Mouse (Mus musculus) heart, postnatal 36 days (tissue): Measurements from ENCODE around the gene Fam20b. TPM values are rescaled to one million over a fixed set of nuclear protein-coding genes. Genes with fewer than 3 reads are reported as not detected.
"Not testable (repeated sequence)": the region's sequence is repeated elsewhere in the genome, so short reads cannot be mapped to it uniquely, and the experiment has no call there.

Experiments
- DNase-seq, 2 experiments: peaks; one replicate each; pipeline ENCODE4 v3.0.0; 2021 to 2022
- intact Hi-C: fragments of 180-260 bp; cut with DNase I; formaldehyde crosslinking; loops from one replicate; pipeline ENCODE4 v1.15.1; 2025
- total RNA-seq, 2 experiments: library from RNA; stranded (reverse); gene quantifications; 2 replicates each; pipeline ENCODE4 v1.2.3; 2021

The Fam20b gene
- total RNA-seq, 2 experiments from 2014 or later, result 55.4 to 56.6 TPM

DNA sequence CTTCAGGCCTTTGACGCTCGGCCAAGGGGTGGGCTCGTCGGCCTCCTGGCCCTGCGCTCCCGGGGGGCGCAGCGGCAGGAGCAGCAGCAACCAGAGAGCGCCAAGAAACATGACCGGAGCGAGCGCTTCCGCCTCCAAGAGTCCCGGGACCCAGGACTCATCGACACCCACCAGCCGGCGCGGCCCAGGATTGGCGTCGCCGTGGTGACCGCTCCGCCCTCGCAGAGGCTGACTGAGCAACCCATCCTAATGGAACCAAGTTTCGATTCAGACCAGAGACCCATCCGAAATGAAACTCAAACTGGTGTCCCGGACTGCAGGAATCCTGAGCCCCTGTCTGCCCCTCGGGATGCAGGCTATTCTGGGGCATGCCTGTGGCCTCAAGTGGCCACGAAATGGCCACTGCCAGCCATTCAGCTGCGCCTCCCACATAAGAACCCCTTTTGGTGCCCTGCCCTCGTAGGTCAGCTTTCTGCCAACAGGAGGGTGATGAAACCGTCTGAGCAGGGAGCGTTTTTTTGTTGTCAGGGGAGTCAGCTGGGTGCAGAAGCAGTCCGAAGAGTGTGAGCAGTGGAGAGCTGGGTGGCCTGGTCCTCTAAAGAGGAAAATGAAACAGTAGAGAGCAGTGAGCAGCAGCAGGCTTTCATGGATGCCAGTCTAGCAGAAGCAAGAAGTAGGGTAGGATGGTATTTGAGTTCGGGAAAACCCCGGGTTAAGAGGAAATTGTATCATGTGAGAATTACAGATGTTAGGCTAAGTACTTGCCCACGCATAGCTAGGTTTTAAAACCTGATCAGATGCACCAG is 44.5 kb downstream of the Fam20b start, which contains the start of gene Tor3a:
Gene Tor3a (minus strand): TSS at position 162 of the 806 bp plus-strand sequence.
- intact Hi-C loops, result no loop called here
- peak; percentile 81 to 85 for DNase-seq

GRCm38 (mm10) chr1:156673476-156674194 is 45.3 kb downstream of the Fam20b start:
- intact Hi-C loops, result loop anchor here (2.0 kb wide), 2 partner anchors 17 to 45 kb away; partner anchors contain the start of gene Fam20b
- peak; percentile 44 to 58 for DNase-seq

DNA sequence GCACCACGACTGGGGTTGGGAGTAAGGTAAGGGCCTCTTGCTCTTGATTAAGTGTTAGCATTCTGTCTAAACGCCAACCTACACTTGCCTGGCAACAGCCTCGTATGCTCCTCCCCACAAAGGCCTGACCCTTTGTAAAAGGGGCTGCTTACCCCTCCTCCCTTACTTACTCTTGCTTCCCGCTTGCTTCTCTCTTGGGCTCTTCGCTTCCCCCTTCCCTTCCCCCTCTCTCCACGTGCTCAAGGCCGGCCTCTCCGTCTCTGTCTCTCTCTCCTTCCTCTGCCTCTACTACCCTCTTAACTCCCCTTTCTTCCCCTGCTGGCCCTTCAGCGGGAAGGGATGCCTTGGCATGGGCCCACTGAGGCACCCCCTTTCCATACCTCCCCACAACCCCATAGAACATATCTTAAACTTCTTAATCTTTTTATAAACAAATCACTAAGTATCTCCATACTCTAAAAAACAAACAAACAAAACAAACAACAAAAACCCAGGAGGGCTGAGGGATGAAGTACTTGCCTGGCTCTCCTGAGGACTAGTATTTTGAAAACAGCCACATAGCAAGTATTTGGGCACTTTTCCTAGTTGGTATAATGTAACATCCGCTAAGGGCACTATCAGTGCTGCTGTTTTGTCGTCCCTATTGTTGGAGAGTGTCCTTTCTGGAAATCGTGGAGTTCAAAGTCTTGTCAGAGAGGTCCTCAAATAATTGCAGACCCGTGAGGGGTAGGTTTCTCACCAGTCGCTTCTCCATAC is 46.0 kb downstream of the Fam20b start:
- intact Hi-C loops, result loop anchor here (2.0 kb wide), 2 partner anchors 16 to 46 kb away; partner anchors contain the start of gene Fam20b
- DNase-seq, result no peak

DNA sequence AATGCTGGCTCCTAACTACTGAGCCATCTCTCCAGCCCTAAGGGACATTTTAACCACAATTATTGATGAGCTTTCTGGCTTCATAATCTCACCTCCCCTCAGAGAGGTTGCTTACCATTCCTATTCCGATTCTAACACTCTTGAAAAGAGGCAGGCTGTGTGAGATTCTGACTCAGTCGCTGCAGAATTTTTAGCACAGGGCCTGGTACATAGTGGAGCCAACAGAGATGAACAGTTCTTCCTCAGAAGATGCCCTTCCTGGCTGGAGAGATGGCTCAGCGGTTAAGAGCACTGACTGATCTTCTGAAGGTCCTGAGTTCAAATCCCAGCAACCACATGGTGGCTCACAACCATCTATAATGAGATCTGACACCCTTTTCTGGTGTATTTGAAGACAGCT is 47.0 kb downstream of the Fam20b start:
- DNase-seq, result no peak
- intact Hi-C loops, result loop anchor here (2.0 kb wide), 2 partner anchors 15 to 47 kb away; partner anchors contain the start of gene Fam20b

GRCm38 (mm10) chr1:156669208-156669983 is 49.5 kb downstream of the Fam20b start:
- no peak for DNase-seq

GRCm38 (mm10) chr1:156668602-156669001 is 50.3 kb downstream of the Fam20b start:
- no peak for DNase-seq
- intact Hi-C loops, result no loop called here

More at GRCm38 (mm10) chr1:156669208-156669983, 49.5 kb downstream of the Fam20b start:
- intact Hi-C loops, result no loop called here

DNA sequence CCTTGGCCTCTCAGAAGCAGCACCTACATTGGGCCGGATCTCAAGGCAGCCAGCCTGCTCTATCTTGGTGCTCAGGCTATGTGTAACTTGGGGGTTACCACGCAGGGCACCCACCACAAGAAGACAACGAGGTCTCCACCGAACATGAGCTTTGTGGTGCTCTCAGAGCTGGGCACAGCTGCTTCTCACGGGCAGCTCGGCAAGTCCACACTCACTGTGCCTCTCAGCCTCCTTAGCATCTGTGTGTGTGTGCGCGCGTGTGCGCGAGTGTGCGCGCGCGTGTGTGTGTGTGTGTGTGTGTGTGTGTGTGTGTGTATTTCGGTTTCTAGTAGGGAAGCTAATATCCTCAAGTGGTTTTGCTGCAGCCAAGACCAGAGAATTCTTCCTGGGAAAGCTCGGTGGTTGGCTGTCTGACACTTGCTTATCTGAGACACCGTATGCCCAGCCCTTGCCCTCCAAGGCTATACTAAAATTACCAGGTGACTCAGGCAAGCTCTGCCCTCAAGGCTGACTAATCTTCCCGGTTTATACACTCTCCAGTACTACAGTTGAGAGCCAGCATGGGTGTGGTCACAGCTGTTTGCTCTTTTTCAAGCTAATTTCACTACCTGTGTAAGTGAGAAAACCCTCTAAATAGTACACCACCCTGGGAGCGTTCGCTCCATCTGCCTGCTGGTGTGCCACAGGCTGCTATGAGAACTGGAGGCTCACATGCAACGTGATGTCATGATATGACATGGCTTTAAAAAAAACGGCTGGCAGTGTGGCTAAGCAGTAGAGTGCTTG is 51.6 kb downstream of the Fam20b start:
- intact Hi-C loops, result no loop called here
- no peak for DNase-seq

GRCm38 (mm10) chr1:156665777-156666176 is 53.1 kb downstream of the Fam20b start:
- intact Hi-C loops, result no loop called here
- DNase-seq, result no peak

- intact Hi-C loops, DNase-seq: not testable (repeated sequence)
Measured at GRCm38 (mm10) chr1:156660660-156661236, 58.1 kb downstream of the Fam20b start.

DNA sequence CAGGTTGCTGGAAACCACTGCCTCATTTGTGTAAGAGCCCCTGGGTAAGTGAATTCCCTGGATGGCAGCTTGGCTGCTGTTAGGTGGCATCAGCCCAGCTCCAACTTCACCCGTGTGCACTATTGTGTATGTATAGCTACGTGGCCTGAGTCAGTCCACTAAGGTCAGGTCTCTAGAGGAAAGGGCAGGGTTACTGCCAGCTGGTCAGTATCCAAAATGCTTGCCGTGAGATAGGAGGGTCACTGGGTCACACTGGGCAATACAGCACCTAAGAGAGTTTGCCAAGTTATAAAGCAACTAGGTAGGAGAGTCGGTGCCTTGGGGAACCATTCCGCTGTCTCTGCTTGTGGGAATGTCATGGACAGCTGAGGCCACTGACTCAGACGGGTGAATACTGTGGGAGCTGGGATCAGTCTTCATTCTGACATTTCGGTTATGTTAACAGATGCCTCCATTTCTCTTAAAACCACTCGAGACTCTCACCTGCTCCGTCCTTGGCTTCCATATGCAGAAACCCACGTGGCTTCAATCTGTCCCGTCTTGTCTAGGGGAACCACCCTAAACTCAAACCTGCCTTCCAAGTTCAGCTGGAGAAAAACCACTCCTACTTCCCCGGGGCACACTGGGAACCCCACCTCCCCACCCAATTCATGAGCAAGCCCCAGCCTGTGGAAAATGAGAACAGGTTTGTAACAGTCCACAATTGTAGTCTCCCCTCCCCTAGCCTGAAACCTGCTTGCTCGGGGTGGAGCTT is 58.8 kb downstream of the Fam20b start:
- DNase-seq, result no peak
- intact Hi-C loops, result loop anchor here (10.0 kb wide), 1 partner anchor 845 kb away; the partner anchor contains the start of gene Qsox1

DNA sequence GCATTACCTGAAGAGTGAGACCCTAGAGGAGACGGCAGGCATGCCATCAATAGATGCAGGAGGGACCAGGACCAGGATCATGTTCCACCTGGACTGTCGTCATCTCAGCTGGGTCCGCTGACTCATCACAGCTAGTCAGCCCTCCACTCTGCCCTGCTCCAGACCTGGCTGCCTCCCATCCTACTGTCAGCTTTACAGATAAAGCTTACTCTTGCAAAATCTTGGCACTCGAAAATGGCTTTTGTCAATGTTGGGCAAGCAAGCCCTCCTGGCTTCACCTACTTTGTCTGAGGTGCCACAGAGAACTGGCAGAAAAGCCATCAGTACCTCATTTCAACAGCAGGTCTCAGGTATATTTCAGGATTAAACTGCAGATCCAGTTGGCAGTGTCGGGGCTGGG is 60.2 kb downstream of the Fam20b start:
- DNase-seq, result no peak
- intact Hi-C loops, result loop anchor here (10.0 kb wide), 1 partner anchor 844 kb away; the partner anchor contains the start of gene Qsox1

DNA sequence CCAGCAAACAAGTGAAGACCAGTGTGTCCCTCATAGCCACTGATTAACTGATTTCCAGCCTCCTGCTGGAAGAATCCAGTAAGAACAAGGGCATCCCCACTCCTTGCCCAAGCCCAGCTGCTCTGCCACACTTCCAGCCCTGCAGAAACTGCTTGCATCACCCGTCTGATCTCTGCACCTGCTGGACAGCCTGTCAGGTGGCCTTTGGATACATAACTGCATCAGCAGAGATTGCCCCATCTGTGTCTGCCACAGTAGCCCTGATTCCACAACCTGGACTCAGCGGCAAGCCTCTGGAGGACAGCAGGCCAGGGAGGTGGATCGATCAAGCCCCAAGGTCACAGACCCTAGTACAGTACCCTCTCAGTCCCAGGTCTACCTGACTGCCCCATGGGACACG is 61.4 kb downstream of the Fam20b start:
- no peak for DNase-seq
- intact Hi-C loops, result loop anchor here (2.0 to 10.0 kb wide), 2 partner anchors 15 to 843 kb away; partner anchors contain the start of gene Qsox1

- intact Hi-C loops, result loop anchor here (5.0 to 10.0 kb wide), 2 partner anchors 62 to 840 kb away; partner anchors contain the start of genes Fam20b and Qsox1
- DNase-seq, result no peak
Measured at GRCm38 (mm10) chr1:156654735-156655530, 64.0 kb downstream of the Fam20b start.

GRCm38 (mm10) chr1:156652189-156652822 is 66.6 kb downstream of the Fam20b start:
- no peak for DNase-seq
- intact Hi-C loops, result loop anchor here (5.0 to 10.0 kb wide), 2 partner anchors 65 to 838 kb away; partner anchors contain the start of genes Fam20b and Qsox1

DNA sequence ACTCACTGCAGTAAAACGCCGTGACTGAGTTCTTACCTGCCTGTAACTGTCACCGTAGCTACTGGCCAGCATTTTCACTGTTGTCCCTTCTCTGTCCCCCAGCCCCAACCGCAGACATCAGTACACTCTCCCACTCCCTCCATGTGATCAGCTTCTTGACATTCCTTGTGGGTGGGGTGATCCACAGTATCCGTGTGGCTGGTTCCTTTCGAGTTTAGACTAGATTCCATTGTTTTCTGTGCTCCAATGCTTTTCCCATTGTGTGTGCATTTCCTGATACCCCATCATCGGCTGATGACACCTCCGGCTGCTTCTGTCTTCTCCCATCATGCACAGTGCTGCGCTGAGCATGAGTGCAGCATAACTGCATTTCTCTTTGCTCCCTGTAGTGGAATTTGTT is 68.3 kb downstream of the Fam20b start:
- DNase-seq, result no peak
- intact Hi-C loops, result loop anchor here (5.0 to 10.0 kb wide), 2 partner anchors 67 to 836 kb away; partner anchors contain the start of genes Fam20b and Qsox1

GRCm38 (mm10) chr1:156648705-156649104 is 70.2 kb downstream of the Fam20b start:
- intact Hi-C loops, result no loop called here
- DNase-seq, result no peak
